Mouse (Mus musculus) adrenal gland, adult 8-10 months (tissue): ENCODE measurements around the gene 4930539E08Rik. TPM values are rescaled to one million over a fixed set of nuclear protein-coding genes. Genes with fewer than 3 reads are reported as not detected.

Source experiments
- DNase-seq: peaks from one replicate; pipeline ENCODE4 v3.0.0; 2022
- total RNA-seq, 4 experiments: library from RNA; stranded (reverse); gene quantifications; 2 replicates each; pipeline ENCODE4 v1.2.4; 2022

Gene 4930539E08Rik
- total RNA-seq, 4 experiments from 2014 or later = 0.05 TPM; not detected in 3

- no peak for DNase-seq
Measured at GRCm38 (mm10) chr17:28894050-28894767, 20.9 kb downstream of the 4930539E08Rik start.

GRCm38 (mm10) chr17:28886266-28886665, 28.9 kb downstream of the 4930539E08Rik start:
- DNase-seq = no peak

- no peak for DNase-seq
Measured at GRCm38 (mm10) chr17:28885231-28885630, 29.9 kb downstream of the 4930539E08Rik start.

- DNase-seq = no peak
Measured at GRCm38 (mm10) chr17:28883941-28884516, 31.1 kb downstream of the 4930539E08Rik start.

- no peak for DNase-seq
Measured at GRCm38 (mm10) chr17:28882810-28883209, 32.3 kb downstream of the 4930539E08Rik start.

- DNase-seq = peak; percentile 47
Measured at GRCm38 (mm10) chr17:28882316-28882715, 32.8 kb downstream of the 4930539E08Rik start.

GRCm38 (mm10) chr17:28879931-28880391, 35.2 kb downstream of the 4930539E08Rik start:
- peak; percentile 36 for DNase-seq

- no peak for DNase-seq
Measured at GRCm38 (mm10) chr17:28876821-28877220, 38.3 kb downstream of the 4930539E08Rik start.

- no peak for DNase-seq
Measured at GRCm38 (mm10) chr17:28876331-28876730, 38.8 kb downstream of the 4930539E08Rik start.

GRCm38 (mm10) chr17:28875316-28875715, 39.8 kb downstream of the 4930539E08Rik start:
- peak; percentile 57 for DNase-seq

GRCm38 (mm10) chr17:28874825-28875224, 40.3 kb downstream of the 4930539E08Rik start:
- peak; percentile 87 for DNase-seq

GRCm38 (mm10) chr17:28874216-28874615, 40.9 kb downstream of the 4930539E08Rik start:
- no peak for DNase-seq

GRCm38 (mm10) chr17:28872322-28872721, 42.8 kb downstream of the 4930539E08Rik start:
- DNase-seq = no peak

GRCm38 (mm10) chr17:28871831-28872230, 43.3 kb downstream of the 4930539E08Rik start:
- DNase-seq = no peak

GRCm38 (mm10) chr17:28870435-28870834, 44.7 kb downstream of the 4930539E08Rik start:
- no peak for DNase-seq

- DNase-seq = no peak
Measured at GRCm38 (mm10) chr17:28869412-28870110, 45.6 kb downstream of the 4930539E08Rik start.

GRCm38 (mm10) chr17:28867381-28867780, 47.7 kb downstream of the 4930539E08Rik start:
- DNase-seq = no peak

- no peak for DNase-seq
Measured at GRCm38 (mm10) chr17:28866921-28867320, 48.2 kb downstream of the 4930539E08Rik start.

GRCm38 (mm10) chr17:28864464-28864863, 50.7 kb downstream of the 4930539E08Rik start:
- DNase-seq = no peak

- no peak for DNase-seq
Measured at GRCm38 (mm10) chr17:28863926-28864325, 51.2 kb downstream of the 4930539E08Rik start.

GRCm38 (mm10) chr17:28858205-28858604, 56.9 kb downstream of the 4930539E08Rik start, which contains the start of gene Pnpla1:
Gene Pnpla1, plus strand, starts transcription at chr17:28858411.
- DNase-seq = no peak

- peak; percentile 71 for DNase-seq
Measured at GRCm38 (mm10) chr17:28856030-28856429, 59.1 kb downstream of the 4930539E08Rik start.
